Mouse (Mus musculus): Measurements from ENCODE around the gene Rbm39. TPM values are rescaled to one million over a fixed set of nuclear protein-coding genes. Genes with fewer than 3 reads are reported as not detected.
A peak's percentile ranks its signal among the peaks of the same experiment; 100 is the strongest.

Gene Rbm39
- polyA plus RNA-seq (2016; fragmentation: Nextera tagmentation; extraction: Ambion mirVana): 659 and 670 TPM in 2 replicates

DNA sequence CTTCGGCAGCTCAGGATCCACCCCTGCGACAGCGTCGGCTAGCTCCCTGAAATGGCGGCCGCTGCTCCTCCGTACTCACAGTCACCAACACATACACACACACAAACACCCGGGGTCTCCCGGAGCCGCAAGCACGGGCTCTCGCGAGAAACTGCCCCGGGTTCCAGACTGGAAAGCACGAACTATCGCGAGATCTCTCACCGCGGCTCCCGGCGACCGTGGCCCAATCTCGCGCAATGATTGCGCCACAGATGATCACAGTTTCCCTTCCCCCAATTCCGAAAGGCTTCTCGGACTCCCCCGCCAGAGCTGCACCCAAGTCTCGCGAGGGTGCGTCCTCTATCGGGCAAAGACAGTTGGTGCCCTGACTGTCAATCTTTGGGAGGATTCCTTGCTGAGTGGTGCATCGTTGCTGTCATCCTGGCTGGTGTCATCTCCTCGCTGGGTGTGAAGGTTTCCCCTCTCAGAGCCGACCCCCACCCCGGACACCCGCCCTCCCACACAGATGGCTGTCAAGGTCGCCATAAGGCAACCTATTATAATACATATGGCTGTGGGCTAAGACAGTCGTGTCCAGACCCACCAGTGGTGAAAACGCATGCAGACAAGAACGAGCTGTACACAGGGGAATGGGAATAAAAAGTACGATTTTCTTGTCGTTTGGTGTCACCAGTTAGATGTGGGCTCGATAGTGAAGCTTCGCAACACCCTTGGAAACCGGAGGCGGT, at the start of gene Rbm39:
Gene Rbm39, minus strand, starts transcription at position 145 of the 728 bp plus-strand sequence.
- WGBS: 0% methylated on average over 47 of the region's 47 CpGs
- H3K9ac ChIP-seq: peak within 1 kb of the TSS; percentile 100
- peak within 1 kb of the TSS; percentile 84 for H3K4me2 ChIP-seq (replicated peaks)
- ATAC-seq (ENCODE audit: low FRiP score): peak; percentile 97
- H3K4me1 ChIP-seq: peaks cover 21% of the 10 kb centered on the region
- H3K27me3 ChIP-seq: no peaks in the 10 kb centered on the region
- H3K27ac ChIP-seq: peak within 1 kb of the TSS; percentile 98
- peaks cover 17% of the 10 kb centered on the region for H3K36me3 ChIP-seq
- peak within 1 kb of the TSS; percentile 83 for H3K4me3 ChIP-seq
- no peaks in the 10 kb centered on the region for H3K9me3 ChIP-seq (replicated peaks)

- peaks cover 34% of the 10 kb centered on the region for H3K36me3 ChIP-seq
Observed at GRCm38 (mm10) chr2:156229171-156229570, 49.1 kb upstream of the Rbm39 start.

DNA sequence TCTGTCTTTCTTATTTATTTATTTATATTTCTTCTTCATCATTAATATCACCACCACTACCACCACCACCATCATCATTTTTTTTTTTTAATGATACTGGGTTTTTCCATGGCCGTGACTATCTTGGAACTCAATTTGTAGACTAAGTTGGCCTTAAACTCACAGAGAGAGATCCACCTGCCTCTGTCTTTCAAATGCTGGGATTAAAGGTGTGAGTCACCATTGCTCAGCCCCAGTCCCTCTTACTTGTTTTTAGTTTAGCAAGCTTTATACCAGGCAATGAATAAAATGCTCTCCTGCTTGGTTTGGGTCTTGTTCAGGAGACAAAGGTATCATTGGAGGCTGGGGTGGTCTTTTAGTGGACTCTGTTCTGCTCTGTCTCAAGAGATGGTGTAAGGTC, 47.7 kb upstream of the Rbm39 start:
- H3K4me1 ChIP-seq: no peaks in the 10 kb centered on the region
- H3K27ac ChIP-seq: no peak overlapping the region
- H3K36me3 ChIP-seq: peaks cover 42% of the 10 kb centered on the region
- no peak for ATAC-seq (ENCODE audit: low FRiP score)
- no peak overlapping the region for H3K4me2 ChIP-seq (replicated peaks)
- no peaks in the 10 kb centered on the region for H3K9me3 ChIP-seq (replicated peaks)
- H3K27me3 ChIP-seq: no peaks in the 10 kb centered on the region
- H3K4me3 ChIP-seq: no peak overlapping the region
- no peak overlapping the region for H3K9ac ChIP-seq
- WGBS: 100% methylated on average over 1 of the region's 1 CpGs

More at GRCm38 (mm10) chr2:156229171-156229570, 49.1 kb upstream of the Rbm39 start:
- Histone ChIP-seq H3K9ac (no peak overlapping the region), H3K27me3 (no peaks in the 10 kb centered on the region), H3K27ac (no peak overlapping the region), H3K4me3 (no peak overlapping the region), H3K4me1 (no peaks in the 10 kb centered on the region), H3K9me3 (replicated peaks) (no peaks in the 10 kb centered on the region), H3K4me2 (replicated peaks) (no peak overlapping the region)
- 90% methylated on average over 1 of the region's 1 CpGs for WGBS
- ATAC-seq (ENCODE audit: low FRiP score): no peak

- no peak overlapping the region for H3K9ac ChIP-seq
- peaks cover 35% of the 10 kb centered on the region for H3K36me3 ChIP-seq
- ATAC-seq (ENCODE audit: low FRiP score): no peak
- H3K4me2 ChIP-seq (replicated peaks): no peak overlapping the region
- 93% methylated on average over 5 of the region's 5 CpGs for WGBS
- no peaks in the 10 kb centered on the region for H3K27me3 ChIP-seq
- no peak overlapping the region for H3K4me3 ChIP-seq
- no peak overlapping the region for H3K27ac ChIP-seq
- no peaks in the 10 kb centered on the region for H3K4me1 ChIP-seq
- no peaks in the 10 kb centered on the region for H3K9me3 ChIP-seq (replicated peaks)
Observed at GRCm38 (mm10) chr2:156224043-156224442, 44.0 kb upstream of the Rbm39 start.

GRCm38 (mm10) chr2:156222100-156222499, 42.1 kb upstream of the Rbm39 start:
- Histone ChIP-seq H3K4me1 (0 out of 2 replicates have a peak, but pooled peaks cover 2% of the 10 kb centered on the region), H3K9me3 (replicated peaks) (no peaks in the 10 kb centered on the region), H3K9ac (no peak overlapping the region), H3K36me3 (peaks cover 38% of the 10 kb centered on the region), H3K27me3 (no peaks in the 10 kb centered on the region), H3K4me3 (no peak overlapping the region), H3K27ac (no peak overlapping the region), H3K4me2 (replicated peaks) (no peak overlapping the region)
- ATAC-seq (ENCODE audit: low FRiP score): no peak

GRCm38 (mm10) chr2:156217786-156218185, 37.7 kb upstream of the Rbm39 start:
- WGBS: 37% methylated on average over 1 of the region's 1 CpGs

DNA sequence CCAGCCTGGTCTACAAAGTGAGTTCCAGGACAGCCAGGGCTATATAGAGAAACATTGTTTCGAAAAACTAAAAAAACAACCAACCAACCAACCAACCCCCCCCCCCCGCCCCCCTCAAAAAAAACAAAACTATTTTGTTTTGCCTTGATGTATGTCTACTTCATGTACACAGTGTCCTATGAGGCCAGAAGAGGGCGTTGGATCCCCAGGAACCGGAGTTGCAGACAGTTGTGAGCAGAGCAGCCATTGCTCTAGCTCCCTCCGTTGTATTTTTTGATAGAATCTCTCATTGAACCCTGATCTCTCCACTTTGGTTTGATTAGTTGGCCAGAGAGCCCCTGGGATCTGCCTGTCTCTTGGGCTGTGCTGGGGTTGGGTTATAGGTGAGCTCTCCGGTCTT, 23.9 kb upstream of the Rbm39 start:
- H3K4me2 ChIP-seq (replicated peaks): no peak overlapping the region
- H3K27ac ChIP-seq: no peak overlapping the region
- H3K4me3 ChIP-seq: no peak overlapping the region
- peaks cover 17% of the 10 kb centered on the region for H3K4me1 ChIP-seq
- no peak for ATAC-seq (ENCODE audit: low FRiP score)
- 93% methylated on average over 6 of the region's 6 CpGs for WGBS
- no peaks in the 10 kb centered on the region for H3K9me3 ChIP-seq (replicated peaks)
- no peaks in the 10 kb centered on the region for H3K27me3 ChIP-seq
- H3K9ac ChIP-seq: no peak overlapping the region
- H3K36me3 ChIP-seq: peaks cover 21% of the 10 kb centered on the region

More at GRCm38 (mm10) chr2:156217786-156218185, 37.7 kb upstream of the Rbm39 start:
- ATAC-seq (ENCODE audit: low FRiP score): no peak
- H3K9me3 ChIP-seq (replicated peaks): no peaks in the 10 kb centered on the region
- no peak overlapping the region for H3K4me2 ChIP-seq (replicated peaks)
- H3K36me3 ChIP-seq: peaks cover 23% of the 10 kb centered on the region
- H3K4me1 ChIP-seq: 0 out of 2 replicates have a peak, but pooled peaks cover 2% of the 10 kb centered on the region
- no peak overlapping the region for H3K4me3 ChIP-seq
- H3K9ac ChIP-seq: no peak overlapping the region
- no peak overlapping the region for H3K27ac ChIP-seq
- H3K27me3 ChIP-seq: no peaks in the 10 kb centered on the region

GRCm38 (mm10) chr2:156202848-156203437, 22.9 kb upstream of the Rbm39 start:
- no peak overlapping the region for H3K4me2 ChIP-seq (replicated peaks)
- peaks cover 26% of the 10 kb centered on the region for H3K4me1 ChIP-seq
- peak overlapping the region; percentile 67 for H3K27ac ChIP-seq
- no peak overlapping the region for H3K9ac ChIP-seq
- 43% methylated on average over 3 of the region's 3 CpGs for WGBS
- no peaks in the 10 kb centered on the region for H3K27me3 ChIP-seq
- H3K36me3 ChIP-seq: peaks cover 17% of the 10 kb centered on the region
- peak; percentile 60 for ATAC-seq (ENCODE audit: low FRiP score)
- no peak overlapping the region for H3K4me3 ChIP-seq
- H3K9me3 ChIP-seq (replicated peaks): no peaks in the 10 kb centered on the region

GRCm38 (mm10) chr2:156201486-156201885, 21.4 kb upstream of the Rbm39 start:
- Histone ChIP-seq H3K9me3 (replicated peaks) (no peaks in the 10 kb centered on the region), H3K36me3 (peaks cover 8% of the 10 kb centered on the region), H3K4me1 (peaks cover 32% of the 10 kb centered on the region), H3K27me3 (no peaks in the 10 kb centered on the region), H3K4me3 (no peak overlapping the region), H3K9ac (no peak overlapping the region), H3K4me2 (replicated peaks) (no peak overlapping the region), H3K27ac (no peak overlapping the region)
- no peak for ATAC-seq (ENCODE audit: low FRiP score)
- WGBS: 95% methylated on average over 4 of the region's 4 CpGs

DNA sequence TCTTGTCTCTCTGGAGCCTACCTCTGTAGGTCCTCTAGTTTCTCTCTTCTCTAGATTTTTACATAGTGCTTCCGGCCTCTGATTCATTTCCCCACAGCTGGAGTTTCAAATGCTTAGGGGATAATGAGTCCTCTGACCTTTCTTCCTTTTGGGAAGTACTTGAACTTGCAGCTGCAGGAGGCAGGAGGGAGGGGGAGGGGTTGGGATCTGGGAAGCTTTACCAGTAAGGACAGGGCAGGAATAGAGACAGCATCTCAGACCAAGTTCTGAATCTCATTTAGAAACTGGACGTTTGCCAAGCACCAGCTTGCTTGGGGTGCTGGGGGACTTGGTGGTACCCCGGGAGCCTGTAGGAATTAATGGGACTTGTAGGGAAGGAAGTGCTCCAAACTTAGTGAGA, 19.9 kb upstream of the Rbm39 start:
- 62% methylated on average over 3 of the region's 3 CpGs for WGBS

GRCm38 (mm10) chr2:156197129-156197911, 17.3 kb upstream of the Rbm39 start:
- 6% methylated on average over 17 of the region's 17 CpGs for WGBS
- peaks cover 31% of the 10 kb centered on the region for H3K4me1 ChIP-seq
- no peak for ATAC-seq (ENCODE audit: low FRiP score)
- peak overlapping the region; percentile 97 for H3K27ac ChIP-seq
- H3K36me3 ChIP-seq: peaks cover 4% of the 10 kb centered on the region; the same call in 1 of the 2 replicates
- H3K9me3 ChIP-seq (replicated peaks): no peaks in the 10 kb centered on the region
- H3K9ac ChIP-seq: peak overlapping the region; percentile 82
- no peaks in the 10 kb centered on the region for H3K27me3 ChIP-seq
- H3K4me2 ChIP-seq (replicated peaks): peak overlapping the region; percentile 71
- H3K4me3 ChIP-seq: peak overlapping the region; percentile 78

More for the DNA sequence above, 19.9 kb upstream of the Rbm39 start:
- H3K36me3 ChIP-seq: peaks cover 8% of the 10 kb centered on the region
- no peak overlapping the region for H3K4me3 ChIP-seq
- H3K9ac ChIP-seq: no peak overlapping the region
- H3K9me3 ChIP-seq (replicated peaks): no peaks in the 10 kb centered on the region
- no peak for ATAC-seq (ENCODE audit: low FRiP score)
- no peak overlapping the region for H3K27ac ChIP-seq
- no peaks in the 10 kb centered on the region for H3K27me3 ChIP-seq
- H3K4me2 ChIP-seq (replicated peaks): no peak overlapping the region
- H3K4me1 ChIP-seq: peaks cover 38% of the 10 kb centered on the region

Data from hindbrain, embryonic 12.5 days (tissue).